Mouse (Mus musculus) cerebellum, adult 2 months (tissue): Measurements from ENCODE around the gene Slc35e3.
"Not testable (repeated sequence)": the region's sequence is repeated elsewhere in the genome, so short reads cannot be mapped to it uniquely, and the experiment has no call there.

ENCODE experiments used
- CTCF ChIP-seq: fragments of 200-500 bp; IDR thresholded peaks from 2 replicates; pipeline ENCODE4 v1.5.1; 2011; ENCODE audit warnings: low read depth, mild to moderate bottlenecking, control low read depth, low read length, moderate library complexity, borderline replicate concordance; ENCODE audit not compliant: insufficient read depth
- POLR2A ChIP-seq: fragments of 200-500 bp; IDR thresholded peaks from 2 replicates; pipeline ENCODE4 v1.6.1; 2011; ENCODE audit warnings: low read length, control low read depth, borderline replicate concordance; ENCODE audit not compliant: insufficient read depth

DNA sequence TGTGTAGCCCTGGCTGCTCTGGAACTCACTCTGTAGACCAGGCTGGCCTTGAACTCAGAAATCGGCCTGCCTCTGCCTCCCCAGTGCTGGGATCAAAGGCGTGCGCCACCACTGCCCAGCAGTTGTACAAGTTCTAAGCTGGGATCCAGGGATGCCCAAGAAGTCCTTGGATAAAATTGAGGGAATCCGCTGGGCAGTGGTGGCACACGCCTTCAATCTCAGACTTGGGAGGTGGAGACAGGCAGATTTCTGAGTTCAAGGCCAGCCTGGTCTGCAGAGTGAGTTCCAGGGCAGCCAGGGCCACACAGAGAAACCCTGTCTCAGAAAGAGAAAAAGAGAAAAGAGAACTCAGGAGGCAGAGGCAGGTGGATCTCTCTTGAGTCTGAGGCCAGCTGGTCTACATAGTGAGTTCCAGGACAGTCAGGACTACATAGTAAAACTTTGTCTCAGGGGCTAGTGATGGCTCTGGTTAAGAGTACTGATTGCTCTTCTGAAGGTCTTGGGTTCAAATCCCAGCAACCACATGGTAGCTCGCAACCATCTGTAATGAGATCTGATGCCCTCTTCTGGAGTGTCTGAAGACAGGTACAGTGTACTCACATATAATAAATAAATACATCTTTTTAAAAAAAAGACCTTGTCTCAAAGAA is 41.7 kb downstream of the Slc35e3 start:
- TF ChIP-seq CTCF, POLR2A: not testable (repeated sequence)
